ENCODE assay signal across 7 mouse cellular contexts in genomic region chr10:100015370-100016325, GRCm38 (mm10). TPM values are rescaled to one million over a fixed set of nuclear protein-coding genes. Genes with fewer than 3 reads are reported as not detected.
DNase-seq lines count a peak whose midpoint lies in the region; ATAC-seq and TF ChIP-seq lines count a peak whose summit lies in the region.

TSS of gene Kitl (plus strand) at chr10:100015630.

- peak within 1 kb of the TSS; percentile 31 for H3K4me3 ChIP-seq in bone marrow, adult 2 months (replicated peaks; ENCODE audit: control insufficient read depth, low read depth, low read length)
- peak within 1 kb of the TSS; percentile 74 for H3K4me3 ChIP-seq in embryonic facial prominence, embryonic 10.5 days
- H3K4me3 ChIP-seq in limb, embryonic 13.5 days, result peak within 1 kb of the TSS; percentile 71
- H3K4me3 ChIP-seq in midbrain, embryonic 13.5 days (replicated peaks), result peak within 1 kb of the TSS; percentile 52

- H3K4me2 ChIP-seq in limb, embryonic 13.5 days (replicated peaks), result peak within 1 kb of the TSS; percentile 99
- H3K4me2 ChIP-seq in midbrain, embryonic 13.5 days (replicated peaks), result peak within 1 kb of the TSS; percentile 83

- peak; percentile 81 for ATAC-seq in limb, embryonic 13.5 days (ENCODE audit: low FRiP score, low read depth)
- ATAC-seq in midbrain, embryonic 13.5 days, result peak; percentile 89

- DNase-seq in embryonic facial prominence, embryonic 10.5 days (ENCODE audit: low spot score), result peak; percentile 88
- peak; percentile 89 to 92 for DNase-seq in heart, adult 18-20 months
- DNase-seq in kidney, adult 18-20 months, result peak; percentile 83
- peak; percentile 23 to 63 for DNase-seq in spleen, postnatal 4 days (ENCODE audit: low spot score in 2 of 2)

- no peak within 1 kb of the TSS; the same call in 1 of the 2 replicates for H3K27ac ChIP-seq in bone marrow, adult 2 months (ENCODE audit: control insufficient read depth, insufficient read depth, low read depth, low read length, poor library complexity)
- H3K27ac ChIP-seq in embryonic facial prominence, embryonic 10.5 days (replicated peaks), result peak within 1 kb of the TSS; percentile 82
- H3K27ac ChIP-seq in limb, embryonic 13.5 days, result 0 out of 2 replicates have a peak within 1 kb of the TSS, but pooled peaks have one; percentile 15
- H3K27ac ChIP-seq in midbrain, embryonic 13.5 days, result peak within 1 kb of the TSS; percentile 7

- H3K4me1 ChIP-seq in bone marrow, adult 2 months (ENCODE audit: control insufficient read depth, insufficient read depth, low read length), result no peaks in the 10 kb centered on the region
- peaks cover 40% of the 10 kb centered on the region for H3K4me1 ChIP-seq in embryonic facial prominence, embryonic 10.5 days
- peaks cover 22% of the 10 kb centered on the region for H3K4me1 ChIP-seq in limb, embryonic 13.5 days
- peaks cover 23% of the 10 kb centered on the region for H3K4me1 ChIP-seq in midbrain, embryonic 13.5 days (replicated peaks)

- H3K9ac ChIP-seq in limb, embryonic 13.5 days, result peak within 1 kb of the TSS; percentile 75
- peak within 1 kb of the TSS; percentile 65 for H3K9ac ChIP-seq in midbrain, embryonic 13.5 days (replicated peaks)

- WGBS in bone marrow, adult 2 months, result 1% methylated on average over 70 of the region's 70 CpGs
- WGBS in embryonic facial prominence, embryonic 10.5 days, result under 1% methylated on average over 70 of the region's 70 CpGs
- WGBS in limb, embryonic 13.5 days, result under 1% methylated on average over 70 of the region's 70 CpGs
- under 1% methylated on average over 70 of the region's 70 CpGs for WGBS in midbrain, embryonic 13.5 days

- H3K36me3 ChIP-seq in embryonic facial prominence, embryonic 10.5 days (replicated peaks), result no peaks in the 10 kb centered on the region
- H3K36me3 ChIP-seq in limb, embryonic 13.5 days, result no peaks in the 10 kb centered on the region
- H3K36me3 ChIP-seq in midbrain, embryonic 13.5 days, result no peaks in the 10 kb centered on the region

- H3K9me3 ChIP-seq in embryonic facial prominence, embryonic 10.5 days, result no peaks in the 10 kb centered on the region
- no peaks in the 10 kb centered on the region for H3K9me3 ChIP-seq in limb, embryonic 13.5 days
- H3K9me3 ChIP-seq in midbrain, embryonic 13.5 days, result no peaks in the 10 kb centered on the region

- peak; percentile 43; the same call in 1 of the 2 replicates for TF ChIP-seq POLR2A in bone marrow, adult 2 months (IDR thresholded peaks at IDR 0.05; ENCODE audit: borderline replicate concordance, control insufficient read depth, low read depth, low read length)

- TF ChIP-seq CTCF in bone marrow, adult 2 months (IDR thresholded peaks at IDR 0.05; ENCODE audit: control insufficient read depth, insufficient read depth, low read length), result no peak

- peaks cover 70% of the 10 kb centered on the region for H3K27me3 ChIP-seq in embryonic facial prominence, embryonic 10.5 days (replicated peaks; ENCODE audit: low read depth, poor library complexity, severe bottlenecking)
- H3K27me3 ChIP-seq in limb, embryonic 13.5 days, result peaks cover 52% of the 10 kb centered on the region
- H3K27me3 ChIP-seq in midbrain, embryonic 13.5 days, result peaks cover 87% of the 10 kb centered on the region

RNA-seq across cellular contexts. Expression of gene Kitl, which starts in this region (rescaled TPM):
- 4.0 and 5.8 TPM in 2 replicates for polyA plus RNA-seq in bone marrow, adult 2 months (2011; ENCODE audit: insufficient read depth, insufficient read length, low replicate concordance, missing spikeins)
- polyA plus RNA-seq in embryonic facial prominence, embryonic 10.5 days (2016; fragmentation: Nextera tagmentation; extraction: Ambion mirVana), result 12.1 and 13.2 TPM in 2 replicates
- 10 to 100 TPM; 46.9 to 85.8 TPM for total RNA-seq in heart, adult 18-20 months (2021)
- polyA plus RNA-seq in limb, embryonic 13.5 days (2015; fragmentation: Nextera tagmentation; extraction: Ambion mirVana), result 14.4 and 15.9 TPM in 2 replicates
- polyA plus RNA-seq in midbrain, embryonic 13.5 days (2015; fragmentation: Nextera tagmentation; extraction: Ambion mirVana), result 20.2 and 21.4 TPM in 2 replicates
